Mouse (Mus musculus) midbrain, embryonic 10.5 days (tissue): ENCODE measurements at regions not wholly inside any gene's neighbourhood (a gene's known extent, or its start where the extent isn't known, plus 50 kb on each side); places are given as distances from the start of the nearest gene placed in this dataset.

Source experiments
- DNase-seq: peaks from one replicate; pipeline ENCODE4 v3.0.0-alpha.2; 2017; ENCODE audit warnings: low spot score
- H3K27ac ChIP-seq: fragments of 300-500 bp; sonication (generic); replicated peaks from 2 replicates; pipeline ENCODE4 v1.5.1; 2016; ENCODE audit warnings: mild to moderate bottlenecking
- H3K27me3 ChIP-seq: fragments of 300-500 bp; sonication (generic); 2 replicates; pipeline ENCODE4 v1.6.1; 2016; ENCODE audit warnings: low read depth, mild to moderate bottlenecking; ENCODE audit not compliant: poor library complexity, severe bottlenecking
- H3K36me3 ChIP-seq: fragments of 300-500 bp; sonication (generic); 2 replicates; pipeline ENCODE4 v1.6.1; 2016; ENCODE audit warnings: mild to moderate bottlenecking, moderate library complexity
- H3K4me1 ChIP-seq: fragments of 300-500 bp; sonication (generic); 2 replicates; pipeline ENCODE4 v1.6.1; 2016
- H3K4me3 ChIP-seq: fragments of 300-500 bp; sonication (generic); 2 replicates; pipeline ENCODE4 v1.5.1; 2016; ENCODE audit warnings: mild to moderate bottlenecking, moderate library complexity
- H3K9me3 ChIP-seq: fragments of 300-500 bp; sonication (generic); replicated peaks from 2 replicates; pipeline ENCODE4 v1.6.1; 2016; ENCODE audit warnings: mild to moderate bottlenecking
- WGBS: fragments of 180-500 bp; shearing (Covaris S2); methylation state at CpG from one replicate; pipeline ENCODE4 v1.1.7; 2016; 5-methylcytosine and 5-hydroxymethylcytosine counted together

DNA sequence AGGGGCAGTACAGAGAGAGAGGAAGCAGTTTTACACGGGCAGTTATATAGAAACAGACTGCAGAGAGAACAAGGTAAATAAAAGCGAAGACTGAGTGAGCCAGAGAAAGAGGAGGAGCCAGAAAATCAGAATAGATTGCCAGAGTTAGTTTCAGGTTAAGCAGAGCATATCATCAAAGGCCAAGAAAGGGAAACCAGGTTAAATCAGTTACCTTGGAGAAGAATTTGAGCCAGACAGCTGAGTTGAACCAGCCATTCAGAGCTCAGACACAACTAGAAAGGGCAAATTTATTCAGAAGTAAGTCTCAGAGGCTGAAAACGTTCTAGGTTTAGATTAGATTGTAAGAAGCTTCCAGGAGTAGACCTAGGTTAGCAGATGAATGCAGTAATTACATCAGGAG is 858.6 kb downstream of the Adgrl3 start:
- H3K27me3 ChIP-seq = no peaks in the 10 kb centered on the region
- DNase-seq = no peak
- no peak overlapping the region for H3K27ac ChIP-seq
- WGBS = 74% methylated on average over 3 of the region's 3 CpGs
- H3K4me3 ChIP-seq = no peak overlapping the region
- no peaks in the 10 kb centered on the region for H3K4me1 ChIP-seq
- no peaks in the 10 kb centered on the region for H3K36me3 ChIP-seq
- no peaks in the 10 kb centered on the region for H3K9me3 ChIP-seq

DNA sequence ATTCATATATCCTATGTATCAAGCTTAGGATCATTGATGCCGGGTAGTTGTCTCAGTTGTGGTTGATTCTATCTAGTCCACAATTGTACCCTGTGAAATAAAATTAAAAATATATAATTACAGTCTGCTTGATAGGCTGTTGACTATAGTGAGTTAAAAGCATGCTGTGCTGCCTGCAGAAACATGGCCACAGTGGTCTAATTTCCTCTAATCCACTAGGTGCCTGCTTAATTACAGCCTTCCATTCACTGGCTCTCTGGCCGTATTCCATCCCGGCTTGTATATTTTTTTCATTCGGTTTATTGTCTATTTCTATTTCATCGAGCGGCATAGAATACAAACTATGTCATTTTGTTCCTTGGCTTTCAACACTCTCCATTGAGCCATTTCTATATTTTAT is 873.4 kb downstream of the Adgrl3 start:
- no peak overlapping the region for H3K27ac ChIP-seq
- DNase-seq = no peak

DNA sequence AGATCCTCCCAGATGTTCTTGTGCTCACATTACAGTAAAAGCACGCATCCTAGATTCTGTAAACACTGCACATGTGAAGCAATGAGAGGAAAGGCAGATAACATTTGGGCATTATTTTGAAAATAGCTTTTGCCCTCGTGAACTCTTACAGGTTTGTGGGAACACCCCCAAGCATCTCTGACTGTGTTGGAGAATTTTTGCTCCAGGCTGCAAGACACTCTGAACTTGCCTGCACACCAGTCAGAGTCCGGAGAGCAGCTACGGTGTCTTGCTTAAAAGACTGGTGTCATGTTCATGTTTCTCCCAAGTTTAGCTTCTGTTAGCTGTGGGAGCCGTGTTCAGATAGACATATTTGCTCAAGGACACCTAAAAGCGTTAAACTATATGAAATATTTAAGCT is 889.4 kb downstream of the Adgrl3 start:
- no peak for DNase-seq
- 83% methylated on average over 6 of the region's 6 CpGs for WGBS
- H3K36me3 ChIP-seq = no peaks in the 10 kb centered on the region

More for the DNA sequence above, 873.4 kb downstream of the Adgrl3 start:
- H3K9me3 ChIP-seq = no peaks in the 10 kb centered on the region
- H3K4me3 ChIP-seq = no peak overlapping the region
- WGBS = 94% methylated on average over 6 of the region's 6 CpGs
- H3K36me3 ChIP-seq = no peaks in the 10 kb centered on the region
- H3K27me3 ChIP-seq = no peaks in the 10 kb centered on the region
- no peaks in the 10 kb centered on the region for H3K4me1 ChIP-seq

DNA sequence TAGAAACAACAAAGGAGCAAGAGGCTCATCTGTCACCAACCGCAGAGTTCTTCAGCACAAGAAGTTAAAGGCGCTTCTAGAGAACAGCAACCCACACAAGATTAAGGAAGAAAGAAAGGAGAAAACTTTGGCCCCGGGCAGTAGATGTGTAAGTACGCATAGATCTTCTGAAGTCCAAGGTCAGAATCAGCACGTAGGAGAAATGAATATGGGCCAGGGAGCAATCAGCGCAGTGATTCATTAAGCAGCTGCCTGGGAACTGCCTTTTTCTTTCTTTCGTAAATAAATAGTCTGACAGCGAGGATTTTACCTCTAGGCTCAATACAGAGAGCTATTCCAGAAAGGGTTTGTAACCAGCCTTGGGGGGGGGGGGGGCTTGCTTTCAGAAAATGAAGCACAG is 890.0 kb downstream of the Adgrl3 start:
- no peak overlapping the region for H3K27ac ChIP-seq
- no peaks in the 10 kb centered on the region for H3K9me3 ChIP-seq
- H3K27me3 ChIP-seq = no peaks in the 10 kb centered on the region
- H3K36me3 ChIP-seq = no peaks in the 10 kb centered on the region
- no peaks in the 10 kb centered on the region for H3K4me1 ChIP-seq
- H3K4me3 ChIP-seq = no peak overlapping the region
- DNase-seq = no peak
- 80% methylated on average over 8 of the region's 8 CpGs for WGBS

More for the DNA sequence above, 889.4 kb downstream of the Adgrl3 start:
- Histone ChIP-seq H3K4me3 (no peak overlapping the region), H3K27ac (no peak overlapping the region), H3K4me1 (no peaks in the 10 kb centered on the region), H3K9me3 (no peaks in the 10 kb centered on the region), H3K27me3 (no peaks in the 10 kb centered on the region)

DNA sequence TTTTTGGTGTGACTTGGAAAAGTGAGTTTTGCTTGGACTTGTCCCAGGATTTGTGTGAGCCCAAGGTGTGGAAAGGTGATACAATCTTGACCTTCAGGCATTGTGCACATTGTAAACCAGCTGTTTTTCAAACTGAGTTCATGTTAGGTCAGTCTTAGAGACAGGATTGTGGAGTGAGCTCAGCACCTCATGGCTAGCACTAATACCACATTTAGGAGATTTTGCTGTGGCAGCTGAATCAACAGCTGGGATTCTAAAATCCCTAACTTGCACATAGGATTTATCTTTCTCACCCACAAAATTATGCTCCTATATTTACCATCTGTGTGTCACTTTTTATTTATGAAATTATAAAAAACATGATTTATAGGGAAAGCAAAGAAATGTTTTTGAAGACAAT is 896.7 kb downstream of the Adgrl3 start:
- no peaks in the 10 kb centered on the region for H3K9me3 ChIP-seq

DNA sequence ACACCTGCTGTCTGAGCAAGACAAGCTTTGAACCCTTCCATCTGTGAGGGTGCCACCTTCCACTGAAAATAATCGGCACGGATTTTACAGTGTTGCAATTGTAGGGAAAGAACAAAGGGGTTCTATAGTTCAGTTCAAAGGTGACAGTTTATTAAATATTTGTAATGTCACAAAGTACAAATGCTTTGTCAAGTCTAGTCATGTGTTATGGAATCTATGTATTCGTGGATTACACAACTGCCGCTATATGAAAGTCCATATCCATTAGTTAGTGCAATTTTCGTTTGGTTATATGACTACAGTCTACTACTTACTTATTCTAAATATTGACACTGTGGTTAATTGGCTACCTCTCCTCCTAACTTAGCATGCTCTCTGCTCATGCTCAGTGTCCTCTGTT is 920.9 kb downstream of the Adgrl3 start:
- WGBS = 95% methylated on average over 5 of the region's 5 CpGs

More for the DNA sequence above, 896.7 kb downstream of the Adgrl3 start:
- no peak for DNase-seq
- Histone ChIP-seq H3K27ac (no peak overlapping the region), H3K4me3 (no peak overlapping the region), H3K4me1 (peaks cover 4% of the 10 kb centered on the region; the same call in 1 of the 2 replicates), H3K27me3 (no peaks in the 10 kb centered on the region), H3K36me3 (no peaks in the 10 kb centered on the region)

DNA sequence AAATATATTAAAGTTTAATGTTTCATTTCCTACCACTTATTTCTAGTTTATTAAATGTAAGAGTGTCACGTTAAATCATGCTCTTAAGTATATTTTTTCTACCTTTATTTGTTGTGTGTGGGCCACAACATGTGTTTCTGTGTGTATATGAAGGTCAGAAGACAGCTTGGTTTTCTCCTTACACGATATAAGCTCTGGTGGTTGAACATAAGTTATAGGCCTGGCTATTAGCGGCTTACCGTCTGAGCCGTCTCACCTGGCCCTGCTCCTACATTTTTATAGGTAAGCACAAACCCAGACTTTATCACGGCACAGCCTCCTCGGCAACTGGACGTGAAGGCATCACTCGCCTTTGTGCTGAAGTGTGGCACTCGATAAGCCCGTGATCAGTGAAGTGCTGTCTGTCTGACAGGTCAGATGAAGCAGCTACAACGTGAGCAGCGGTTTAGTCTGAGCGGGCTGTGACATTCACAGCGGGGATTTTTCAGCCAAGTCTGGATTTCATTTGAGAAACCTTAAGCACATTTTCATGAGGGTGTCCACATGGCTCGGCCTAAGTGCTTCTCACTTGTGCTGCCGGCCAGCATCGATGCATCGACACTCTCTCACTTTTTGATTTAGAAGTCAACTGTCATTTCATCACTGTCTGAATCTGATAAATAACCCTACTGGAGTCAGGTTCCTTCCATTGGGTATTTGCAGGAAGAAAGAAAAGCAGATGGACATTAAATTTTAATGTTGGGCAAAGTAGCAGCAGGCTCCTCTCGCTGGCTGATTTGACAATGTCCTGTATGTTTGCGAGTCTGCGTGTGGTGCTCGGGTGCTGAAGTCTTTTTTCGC is 950.0 kb downstream of the Adgrl3 start:
- Histone ChIP-seq H3K27ac (no peak overlapping the region; the same call in 1 of the 2 replicates), H3K27me3 (no peaks in the 10 kb centered on the region), H3K36me3 (no peaks in the 10 kb centered on the region), H3K9me3 (no peaks in the 10 kb centered on the region), H3K4me1 (0 out of 2 replicates have a peak, but pooled peaks cover 3% of the 10 kb centered on the region), H3K4me3 (no peak overlapping the region)
- DNase-seq = no peak
- 83% methylated on average over 24 of the region's 24 CpGs for WGBS

More for the DNA sequence above, 920.9 kb downstream of the Adgrl3 start:
- Histone ChIP-seq H3K4me3 (no peak overlapping the region), H3K4me1 (no peaks in the 10 kb centered on the region), H3K36me3 (no peaks in the 10 kb centered on the region), H3K27ac (no peak overlapping the region), H3K9me3 (no peaks in the 10 kb centered on the region), H3K27me3 (no peaks in the 10 kb centered on the region)
- DNase-seq = no peak

DNA sequence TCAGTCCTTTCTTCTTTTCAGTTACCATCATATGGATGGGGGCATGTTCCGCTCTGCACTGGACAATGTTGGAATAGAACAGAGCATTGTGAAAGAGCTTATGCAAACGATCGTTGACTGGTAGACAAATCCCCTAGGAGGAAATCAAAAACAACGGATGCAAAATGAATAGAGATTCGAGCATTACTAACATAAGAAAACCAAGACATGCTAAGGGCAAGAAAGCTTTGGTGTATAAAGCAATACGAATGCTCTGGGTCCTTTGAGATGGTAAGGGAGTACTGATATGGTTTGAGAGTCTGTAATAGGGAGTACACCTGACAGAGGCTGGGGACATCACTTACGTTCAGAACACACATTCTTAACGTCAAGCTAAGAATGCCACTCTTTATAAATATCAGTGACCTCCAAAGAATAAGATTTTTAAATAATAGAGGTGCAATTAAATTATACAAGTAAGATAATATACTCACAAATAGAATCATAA is 950.6 kb downstream of the Adgrl3 start:
- Histone ChIP-seq H3K27me3 (no peaks in the 10 kb centered on the region), H3K4me1 (0 out of 2 replicates have a peak, but pooled peaks cover 3% of the 10 kb centered on the region), H3K9me3 (no peaks in the 10 kb centered on the region), H3K36me3 (no peaks in the 10 kb centered on the region), H3K27ac (no peak overlapping the region), H3K4me3 (no peak overlapping the region)
- WGBS = 83% methylated on average over 8 of the region's 8 CpGs
- DNase-seq = no peak

DNA sequence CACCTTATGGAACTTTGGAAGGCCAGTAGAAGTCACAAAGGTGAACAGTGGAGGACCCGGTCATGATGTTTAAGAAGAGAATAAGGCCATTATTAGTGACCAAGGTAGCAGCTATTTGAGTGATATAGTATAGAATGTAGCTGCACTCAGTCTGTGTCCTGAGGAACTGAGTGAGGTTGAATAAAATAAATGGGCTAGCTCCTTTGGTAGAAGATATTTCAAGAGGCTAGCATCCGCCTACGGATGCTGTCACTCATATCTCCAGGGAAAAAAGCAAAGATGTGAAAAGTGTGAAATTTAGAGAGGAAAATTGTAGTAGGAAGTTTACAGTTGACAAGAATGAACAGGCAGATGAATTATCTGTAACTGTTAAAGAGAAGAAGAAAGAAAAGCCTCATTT is 956.6 kb downstream of the Adgrl3 start:
- H3K36me3 ChIP-seq = no peaks in the 10 kb centered on the region
- no peak for DNase-seq
- H3K9me3 ChIP-seq = no peaks in the 10 kb centered on the region
- no peaks in the 10 kb centered on the region for H3K27me3 ChIP-seq
- no peaks in the 10 kb centered on the region for H3K4me1 ChIP-seq
- no peak overlapping the region for H3K4me3 ChIP-seq
- H3K27ac ChIP-seq = no peak overlapping the region
- 95% methylated on average over 3 of the region's 3 CpGs for WGBS

DNA sequence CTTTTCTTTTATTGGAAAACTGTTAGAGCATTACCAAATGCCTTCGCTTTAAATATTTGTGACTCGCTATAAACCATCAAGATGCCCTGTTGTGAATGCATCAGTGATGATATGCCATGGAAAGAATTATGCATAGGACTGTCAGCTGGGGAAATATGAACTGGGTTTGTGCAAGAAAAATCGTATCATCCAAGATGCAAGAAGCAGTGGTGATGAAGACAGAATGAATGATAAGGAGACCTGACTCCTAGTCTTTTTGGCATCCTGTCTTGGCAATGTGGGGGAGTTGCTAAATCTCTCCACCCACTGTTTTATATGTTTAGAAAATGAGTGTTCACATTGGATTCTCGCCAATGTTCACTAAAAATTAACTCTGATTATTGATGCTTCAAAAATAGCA is 963.4 kb downstream of the Adgrl3 start:
- Histone ChIP-seq H3K4me3 (no peak overlapping the region), H3K27ac (no peak overlapping the region)

DNA sequence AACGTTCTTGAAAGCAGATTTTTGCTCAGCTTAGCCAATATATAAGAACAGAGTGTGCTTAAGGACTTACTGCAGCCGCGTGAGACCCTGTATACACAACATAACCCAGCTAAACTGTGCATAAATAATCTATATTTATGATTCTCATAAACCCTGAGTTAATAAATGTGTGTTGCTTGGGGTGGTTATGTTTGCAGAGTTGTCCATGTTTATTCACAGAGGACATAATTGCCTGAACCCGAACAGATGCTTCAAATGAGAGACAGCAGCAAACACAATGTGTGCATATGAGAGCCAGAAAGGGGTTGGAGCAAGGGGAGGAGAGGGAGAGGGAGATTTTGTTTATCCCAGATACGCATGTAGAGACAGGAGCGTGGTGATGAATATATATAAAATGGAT is 968.1 kb downstream of the Adgrl3 start:
- 92% methylated on average over 6 of the region's 6 CpGs for WGBS
- Histone ChIP-seq H3K27ac (no peak overlapping the region), H3K4me1 (no peaks in the 10 kb centered on the region), H3K9me3 (no peaks in the 10 kb centered on the region), H3K36me3 (no peaks in the 10 kb centered on the region), H3K4me3 (no peak overlapping the region), H3K27me3 (no peaks in the 10 kb centered on the region)
- no peak for DNase-seq

More for the DNA sequence above, 963.4 kb downstream of the Adgrl3 start:
- Histone ChIP-seq H3K36me3 (no peaks in the 10 kb centered on the region), H3K9me3 (no peaks in the 10 kb centered on the region), H3K27me3 (no peaks in the 10 kb centered on the region), H3K4me1 (no peaks in the 10 kb centered on the region)
- DNase-seq = no peak
- WGBS = 88% methylated on average over 4 of the region's 4 CpGs

DNA sequence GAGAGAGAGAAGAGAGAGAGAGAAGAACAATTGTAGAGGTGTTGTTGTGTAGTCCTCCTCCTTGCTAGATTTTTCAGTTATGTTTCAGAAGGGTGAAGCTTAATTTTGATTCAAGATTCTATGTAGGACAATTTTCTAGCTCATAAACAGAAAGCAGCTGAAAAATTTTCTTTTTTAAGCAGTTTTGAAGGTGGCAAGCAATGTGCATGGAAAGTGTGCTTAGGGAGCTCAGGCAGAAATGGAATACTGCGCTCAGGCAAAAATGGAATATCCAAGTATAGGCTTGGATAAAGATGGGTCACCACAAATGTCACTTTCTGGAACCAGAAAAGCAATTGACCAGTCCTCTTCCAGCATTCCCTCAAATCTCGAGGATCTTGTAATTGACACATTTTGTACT is 988.0 kb downstream of the Adgrl3 start:
- no peak for DNase-seq
- Histone ChIP-seq H3K4me1 (no peaks in the 10 kb centered on the region), H3K27ac (no peak overlapping the region), H3K36me3 (no peaks in the 10 kb centered on the region), H3K27me3 (no peaks in the 10 kb centered on the region), H3K4me3 (no peak overlapping the region), H3K9me3 (no peaks in the 10 kb centered on the region)
- 89% methylated on average over 2 of the region's 2 CpGs for WGBS

DNA sequence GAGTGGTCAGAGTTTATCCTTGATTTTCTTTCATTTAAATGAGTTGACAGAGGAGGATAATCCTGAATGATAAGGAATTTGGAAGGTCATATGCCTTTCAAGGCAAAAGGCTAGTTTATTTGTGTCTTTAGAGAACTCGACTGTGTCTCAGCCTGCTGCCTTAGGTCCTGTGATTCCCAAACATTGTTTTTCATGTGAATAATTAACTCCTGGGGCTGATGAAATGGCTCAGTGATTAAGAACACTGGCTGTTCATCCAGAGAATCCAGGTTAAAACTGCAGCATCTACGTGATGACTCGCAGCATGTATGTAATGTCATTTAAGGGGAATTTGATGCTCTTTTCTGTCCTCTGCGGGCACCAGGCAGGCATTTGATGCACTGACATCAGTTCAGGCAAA is 1004.2 kb downstream of the Adgrl3 start:
- Histone ChIP-seq H3K36me3 (no peaks in the 10 kb centered on the region), H3K27ac (peak overlapping the region; percentile 42), H3K27me3 (peaks cover 14% of the 10 kb centered on the region)

More for the DNA sequence above, 1004.2 kb downstream of the Adgrl3 start:
- WGBS = 13% methylated on average over 4 of the region's 4 CpGs
- Histone ChIP-seq H3K4me1 (peaks cover 12% of the 10 kb centered on the region), H3K4me3 (no peak overlapping the region), H3K9me3 (no peaks in the 10 kb centered on the region)
- no peak for DNase-seq
